10 mouse cellular contexts compared by ENCODE assay signal in genomic region chr5:148370624-148371023, GRCm38 (mm10). TPM values are rescaled to one million over a fixed set of nuclear protein-coding genes. Genes with fewer than 3 reads are reported as not detected.
DNase-seq lines count a peak whose midpoint lies in the region; ATAC-seq and TF ChIP-seq lines count a peak whose summit lies in the region.
"Had no signal": no experiment of that assay in that cellular context is flagged by ENCODE, and none has a peak within 500 bp of the region (broad histone marks: within the 10 kb centered on the region; RNA-seq: fewer than 3 reads in every experiment).

No protein-coding gene starts in this region.

- H3K4me1 ChIP-seq in liver, embryonic 11.5 days (replicated peaks; ENCODE audit: control insufficient read depth, insufficient read depth, low read length): no peaks in the 10 kb centered on the region; the same call in 1 of the 2 replicates
- H3K4me1 ChIP-seq in testis, adult 2 months (ENCODE audit: control insufficient read depth, insufficient read depth, low read length): peaks cover 5% of the 10 kb centered on the region
- no peaks in the 10 kb centered on the region for H3K4me1 ChIP-seq in midbrain, embryonic 16.5 days (ENCODE audit: control insufficient read depth, insufficient read depth, low read length)

- no peak for TF ChIP-seq POLR2A in testis, adult 2 months (IDR thresholded peaks at IDR 0.05; ENCODE audit: control insufficient read depth, low read depth, low read length)

- DNase-seq in liver (peak; percentile 51), WW6 (ENCODE audit: low read depth, low spot score) (peak; percentile 55)
- no peak for DNase-seq in liver, embryonic 11.5 days (ENCODE audit: low spot score)
- DNase-seq in frontal cortex, postnatal 36 days (ENCODE audit: low spot score in 2 of 2): no peak
- no peak for DNase-seq in ovary, postnatal 14 days (ENCODE audit: low spot score)
- DNase-seq: right cerebral cortex, adult 18-20 months had no signal

- WGBS in liver, embryonic 11.5 days: 96% methylated on average over 1 of the region's 1 CpGs
- 93% methylated on average over 1 of the region's 1 CpGs for WGBS in midbrain, embryonic 16.5 days

- ATAC-seq in liver, embryonic 11.5 days (replicated peaks; ENCODE audit: low FRiP score): no peak
- ATAC-seq in granulocyte monocyte progenitor cell, adult 5-6 weeks (replicated peaks; ENCODE audit: poor library complexity, severe bottlenecking): peak; percentile 72
- ATAC-seq in midbrain, embryonic 16.5 days: no peak

- H3K27ac ChIP-seq in liver, embryonic 11.5 days (ENCODE audit: low read depth, low read length): no peak overlapping the region
- no peak overlapping the region for H3K27ac ChIP-seq in testis, adult 2 months (ENCODE audit: control insufficient read depth, insufficient read depth, low read depth, low read length)
- H3K27ac ChIP-seq in midbrain, embryonic 16.5 days (ENCODE audit: low read length): no peak overlapping the region
- H3K27ac ChIP-seq: limb, embryonic 15.5 days had no signal

- H3K9ac ChIP-seq in liver, embryonic 11.5 days (ENCODE audit: low read depth, low read length): no peak overlapping the region
- H3K9ac ChIP-seq in midbrain, embryonic 16.5 days (ENCODE audit: low read depth, low read length): no peak overlapping the region
- H3K9ac ChIP-seq: limb, embryonic 15.5 days had no signal

- H3K36me3 ChIP-seq in liver, embryonic 11.5 days (ENCODE audit: control insufficient read depth, insufficient read depth, low read length): peaks cover 8% of the 10 kb centered on the region
- no peaks in the 10 kb centered on the region for H3K36me3 ChIP-seq in testis, adult 2 months (ENCODE audit: control insufficient read depth, insufficient read depth, low read length)
- no peaks in the 10 kb centered on the region for H3K36me3 ChIP-seq in midbrain, embryonic 16.5 days (ENCODE audit: control insufficient read depth, insufficient read depth, low read length)

- no peaks in the 10 kb centered on the region for H3K27me3 ChIP-seq in liver, embryonic 11.5 days (replicated peaks; ENCODE audit: control insufficient read depth, insufficient read depth, low read length)
- no peaks in the 10 kb centered on the region for H3K27me3 ChIP-seq in testis, adult 2 months (ENCODE audit: control insufficient read depth, insufficient read depth, low read length)
- H3K27me3 ChIP-seq in midbrain, embryonic 16.5 days (ENCODE audit: control insufficient read depth, insufficient read depth, low read depth, low read length): no peaks in the 10 kb centered on the region
- H3K27me3 ChIP-seq: limb, embryonic 15.5 days had no signal

- H3K4me2 ChIP-seq in liver, embryonic 11.5 days: no peak overlapping the region
- H3K4me2 ChIP-seq in midbrain, embryonic 16.5 days (ENCODE audit: low read length): no peak overlapping the region
- H3K4me2 ChIP-seq: limb, embryonic 15.5 days had no signal

- peak; percentile 86; the same call in 1 of the 2 replicates for TF ChIP-seq CTCF in testis, adult 2 months (IDR thresholded peaks at IDR 0.05; ENCODE audit: control insufficient read depth, insufficient read depth, insufficient replicate concordance, low read depth, low read length)

- H3K9me3 ChIP-seq in liver, embryonic 11.5 days (ENCODE audit: control insufficient read depth, low read length): 0 out of 2 replicates have a peak, but pooled peaks cover 4% of the 10 kb centered on the region
- H3K9me3 ChIP-seq in midbrain, embryonic 16.5 days (replicated peaks; ENCODE audit: control insufficient read depth, low read length, poor library complexity, severe bottlenecking): no peaks in the 10 kb centered on the region
- H3K9me3 ChIP-seq: limb, embryonic 15.5 days had no signal

- no peak overlapping the region for H3K4me3 ChIP-seq in liver, embryonic 11.5 days (ENCODE audit: low read depth, low read length)
- peak overlapping the region; percentile 92; the same call in 1 of the 2 replicates for H3K4me3 ChIP-seq in testis, adult 2 months (ENCODE audit: control insufficient read depth, low read depth, low read length)
- no peak overlapping the region for H3K4me3 ChIP-seq in midbrain, embryonic 16.5 days (ENCODE audit: low read depth, low read length)
- H3K4me3 ChIP-seq: limb, embryonic 15.5 days had no signal

RNA-seq across cellular contexts. Expression of gene Slc7a1, which starts 29.1 kb away (rescaled TPM):
- 58.4 and 63.4 TPM in 2 replicates for polyA plus RNA-seq in liver, embryonic 11.5 days (2014; fragmentation: Nextera tagmentation; extraction: Ambion mirVana)
- total RNA-seq in granulocyte monocyte progenitor cell, adult 5-6 weeks (2014; fragmentation: Nextera tagmentation): 25.1 and 39.0 TPM in 2 replicates
- 20.8 and 23.1 TPM in 2 replicates for total RNA-seq in granulocyte monocyte progenitor cell, adult 5-6 weeks (2017)
- 8.9 and 10.5 TPM in 2 replicates for polyA plus RNA-seq in testis, adult 2 months (2012; rRNA removed)
- 40.5 and 46.1 TPM in 2 replicates for polyA plus RNA-seq in midbrain, embryonic 16.5 days (2015; fragmentation: Nextera tagmentation; extraction: Ambion mirVana)

Comparison
In these comparisons a context has a peak if more than half of its experiments do, and no peak if none do; other contexts are left out.
1. DNase-seq: peak in liver (single experiment) and WW6 (single experiment); none in liver, embryonic 11.5 days (single experiment), frontal cortex, postnatal 36 days (0 of 2) and ovary, postnatal 14 days (single experiment).